Mouse (Mus musculus) neural tube, embryonic 11.5 days (tissue): ENCODE data around the gene Ccdc6. TPM values are rescaled to one million over a fixed set of nuclear protein-coding genes. Genes with fewer than 3 reads are reported as not detected.

ENCODE experiments used
- polyA plus RNA-seq: library from polyadenylated mRNA; unstranded; fragments of >200 nt; fragmentation: Nextera tagmentation; extraction: Ambion mirVana; gene quantifications from 2 replicates; pipeline ENCODE4 v1.2.1, GENCODE M21; 2014

Gene Ccdc6
- polyA plus RNA-seq, 1 experiment from 2014 or later: 21.6 TPM

Other genes starting within 250 kb of the Ccdc6 start
- gene Mrln, start 107.5 kb downstream of the Ccdc6 start, polyA plus RNA-seq: 8.2 and 11.0 TPM in 2 replicates
- gene Slc16a9, start 148.0 kb downstream of the Ccdc6 start, polyA plus RNA-seq: 0.68 and 0.69 TPM in 2 replicates